Mouse (Mus musculus) kidney, postnatal 0 days (tissue): ENCODE measurements around the gene Blm. TPM values are rescaled to one million over a fixed set of nuclear protein-coding genes. Genes with fewer than 3 reads are reported as not detected.

ENCODE experiments used
- ATAC-seq: fragments of 200-750 bp; cut with Nextera tagmentation; replicated peaks from 2 replicates; pipeline ENCODE4 v1.8.0; 2017; ENCODE audit warnings: low read depth, moderate number of reproducible peaks, moderate TSS enrichment, moderate library complexity; ENCODE audit not compliant: low FRiP score
- DNase-seq: peaks from one replicate; pipeline ENCODE4 v3.0.0-alpha.2; 2016; ENCODE audit warnings: low spot score
- H3K27ac ChIP-seq: fragments of 300-500 bp; sonication (generic); 2 replicates; pipeline ENCODE4 v1.5.1; 2014; ENCODE audit warnings: mild to moderate bottlenecking
- H3K27me3 ChIP-seq: fragments of 300-500 bp; sonication (generic); 2 replicates; pipeline ENCODE4 v1.6.1; 2014; ENCODE audit warnings: low read length, mixed read lengths; ENCODE audit not compliant: insufficient read depth
- H3K36me3 ChIP-seq: fragments of 300-500 bp; sonication (generic); 2 replicates; pipeline ENCODE4 v1.6.1; 2014; ENCODE audit warnings: low read length, mixed read lengths; ENCODE audit not compliant: insufficient read depth
- H3K4me1 ChIP-seq: fragments of 300-500 bp; sonication (generic); replicated peaks from 2 replicates; pipeline ENCODE4 v1.6.1; 2014; ENCODE audit warnings: antibody characterized with exemption, low read length, mixed read lengths; ENCODE audit not compliant: insufficient read depth
- H3K4me2 ChIP-seq: fragments of 300-500 bp; sonication (generic); 2 replicates; pipeline ENCODE4 v1.6.1; 2014; ENCODE audit warnings: mild to moderate bottlenecking, low read length, moderate library complexity, mixed read lengths
- H3K4me3 ChIP-seq: fragments of 300-500 bp; sonication (generic); replicated peaks from 2 replicates; pipeline ENCODE4 v1.5.1; 2014; ENCODE audit warnings: low read depth, low read length
- H3K9ac ChIP-seq: fragments of 300-500 bp; sonication (generic); 2 replicates; pipeline ENCODE4 v1.6.1; 2014; ENCODE audit warnings: low read depth, low read length
- H3K9me3 ChIP-seq: fragments of 300-500 bp; sonication (generic); replicated peaks from 2 replicates; pipeline ENCODE4 v1.6.1; 2016; ENCODE audit warnings: low read length, inconsistent platforms, mixed read lengths
- CTCF ChIP-seq: IDR thresholded peaks from 2 replicates; pipeline ENCODE4 v1.5.1; 2016; ENCODE audit warnings: antibody characterized with exemption, low read depth, mild to moderate bottlenecking, moderate library complexity
- WGBS: fragments of 180-500 bp; shearing (Covaris S2); extraction: QIAGEN DNeasy Blood & Tissue Kit; methylation state at CpG from one replicate; pipeline ENCODE4 v1.1.7; 2014; 5-methylcytosine and 5-hydroxymethylcytosine counted together
- polyA plus RNA-seq: library from polyadenylated mRNA; unstranded; fragments of >200 nt; fragmentation: Nextera tagmentation; extraction: Ambion mirVana; gene quantifications from 2 replicates; pipeline ENCODE4 v1.2.1, GENCODE M21; 2015

Blm gene
- polyA plus RNA-seq, 1 experiment from 2014 or later: 6.7 TPM

DNA sequence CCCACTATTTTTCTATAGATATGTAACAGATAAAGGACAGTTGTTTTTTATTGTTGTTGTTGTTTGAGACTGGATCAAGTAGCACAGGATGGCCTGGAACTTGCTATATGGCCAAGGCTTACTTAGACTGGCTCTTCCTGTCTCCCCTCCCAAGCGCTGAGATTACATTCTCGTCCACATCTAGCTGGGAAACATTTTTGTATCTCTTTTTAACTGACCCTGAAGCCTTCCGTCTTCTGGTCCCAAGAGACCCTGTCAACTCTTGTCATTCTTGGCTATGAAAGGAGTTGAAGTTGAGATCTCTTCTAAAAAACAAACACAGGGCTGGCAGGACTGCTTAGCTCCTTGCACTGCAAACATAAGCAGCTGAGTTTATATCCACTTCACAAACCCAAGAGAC is 28.9 kb downstream of the Blm start:
- no peak for TF ChIP-seq CTCF
- no peak overlapping the region for H3K4me3 ChIP-seq
- H3K4me1 ChIP-seq: no peaks in the 10 kb centered on the region
- no peak overlapping the region for H3K9ac ChIP-seq
- ATAC-seq: no peak
- WGBS: 81% methylated on average over 3 of the region's 3 CpGs
- DNase-seq: no peak
- H3K4me2 ChIP-seq: no peak overlapping the region
- no peaks in the 10 kb centered on the region for H3K9me3 ChIP-seq
- H3K27me3 ChIP-seq: no peaks in the 10 kb centered on the region
- H3K27ac ChIP-seq: no peak overlapping the region
- peaks cover 7% of the 10 kb centered on the region; the same call in 1 of the 2 replicates for H3K36me3 ChIP-seq

DNA sequence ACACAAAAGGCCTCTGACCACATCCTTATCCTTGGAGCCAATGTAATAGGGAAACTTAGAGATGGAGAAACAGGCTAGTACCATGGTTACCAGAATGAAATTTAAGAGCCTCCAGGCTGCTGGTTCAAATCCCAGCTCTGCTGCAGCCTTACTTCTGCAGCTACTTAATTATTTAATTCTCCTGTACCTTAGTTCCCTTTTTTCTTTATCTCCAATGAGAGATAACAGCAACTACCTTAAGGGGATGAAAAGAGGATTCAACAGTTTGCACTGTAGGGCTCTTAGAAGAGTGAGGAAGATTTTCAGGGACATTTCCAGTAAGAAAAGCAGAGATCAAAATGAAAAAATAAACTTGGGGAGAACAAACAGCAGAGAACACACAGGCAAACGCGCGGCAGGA is 30.0 kb downstream of the Blm start:
- no peak overlapping the region for H3K4me2 ChIP-seq
- 87% methylated on average over 3 of the region's 3 CpGs for WGBS

GRCm38 (mm10) chr7:80501006-80501405 is 33.9 kb downstream of the Blm start:
- no peak overlapping the region for H3K9ac ChIP-seq
- H3K9me3 ChIP-seq: no peaks in the 10 kb centered on the region
- no peak overlapping the region for H3K4me3 ChIP-seq
- no peak for ATAC-seq
- DNase-seq: no peak
- no peak overlapping the region for H3K27ac ChIP-seq
- H3K36me3 ChIP-seq: peaks cover 7% of the 10 kb centered on the region; the same call in 1 of the 2 replicates
- 89% methylated on average over 7 of the region's 7 CpGs for WGBS
- H3K27me3 ChIP-seq: no peaks in the 10 kb centered on the region
- H3K4me2 ChIP-seq: no peak overlapping the region
- no peaks in the 10 kb centered on the region for H3K4me1 ChIP-seq
- no peak for TF ChIP-seq CTCF

More for the DNA sequence above, 30.0 kb downstream of the Blm start:
- Histone ChIP-seq H3K4me1 (no peaks in the 10 kb centered on the region), H3K4me3 (no peak overlapping the region), H3K9me3 (no peaks in the 10 kb centered on the region), H3K36me3 (peaks cover 7% of the 10 kb centered on the region; the same call in 1 of the 2 replicates), H3K27ac (no peak overlapping the region), H3K9ac (no peak overlapping the region), H3K27me3 (no peaks in the 10 kb centered on the region)
- no peak for TF ChIP-seq CTCF
- no peak for DNase-seq
- ATAC-seq: no peak

DNA sequence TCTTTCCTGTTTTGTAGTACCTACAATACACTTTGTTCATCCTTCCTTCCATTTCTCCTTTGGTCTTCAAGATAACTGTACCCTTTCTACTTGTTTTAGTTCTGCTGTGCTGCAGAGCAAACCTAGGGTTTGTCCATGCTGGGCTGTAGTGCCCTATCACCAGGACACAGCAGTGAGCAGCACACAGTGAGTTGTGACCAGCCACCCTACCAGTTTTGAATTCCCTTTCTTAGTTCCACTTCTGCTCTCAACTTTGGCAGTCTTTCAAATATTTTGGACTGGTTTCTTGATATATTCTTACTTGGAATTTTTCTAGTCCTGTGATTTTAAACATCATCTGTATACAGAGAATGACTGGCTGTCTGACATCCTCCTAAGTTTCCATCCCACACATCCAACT is 34.8 kb downstream of the Blm start:
- Histone ChIP-seq H3K4me1 (no peaks in the 10 kb centered on the region), H3K9me3 (no peaks in the 10 kb centered on the region), H3K4me3 (no peak overlapping the region), H3K36me3 (peaks cover 10% of the 10 kb centered on the region; the same call in 1 of the 2 replicates), H3K27ac (no peak overlapping the region), H3K4me2 (no peak overlapping the region), H3K27me3 (no peaks in the 10 kb centered on the region), H3K9ac (no peak overlapping the region)
- no peak for DNase-seq
- no peak for TF ChIP-seq CTCF
- ATAC-seq: no peak

DNA sequence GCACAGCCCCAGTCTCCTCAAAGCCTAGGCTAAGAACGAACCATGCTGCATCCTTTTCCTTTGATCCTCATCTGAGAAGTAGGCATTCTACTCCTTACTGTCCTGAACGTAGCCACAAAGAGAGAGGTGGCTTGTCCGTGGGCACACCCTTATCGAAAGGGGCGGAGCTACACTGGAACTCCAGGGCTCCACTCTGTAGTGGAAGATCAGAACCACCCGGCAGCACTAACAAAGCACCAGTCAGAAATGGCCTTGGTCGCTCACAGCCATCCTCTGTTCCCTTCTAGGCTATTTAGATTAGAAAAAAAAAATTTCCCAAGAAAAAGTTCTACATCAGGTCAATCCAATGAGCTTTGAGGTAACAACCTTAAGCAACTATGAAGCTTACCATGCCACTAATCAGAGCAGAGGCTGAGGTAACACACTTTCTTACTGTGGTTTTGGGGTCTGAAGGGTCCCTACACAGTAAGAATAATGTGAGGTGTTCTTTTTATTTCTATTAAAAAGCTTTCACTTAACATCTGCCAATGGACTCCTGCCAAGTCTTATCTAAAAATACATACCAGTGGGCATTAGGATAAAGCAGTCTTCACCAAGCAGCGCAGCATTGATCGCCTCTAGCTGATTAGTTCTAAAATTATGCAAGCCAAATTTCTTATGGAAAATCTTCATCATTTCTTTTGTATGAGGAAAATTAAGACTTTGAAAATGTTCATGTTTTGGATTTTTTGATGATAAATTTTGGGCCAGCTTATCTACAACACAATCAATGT is 35.5 kb downstream of the Blm start:
- 88% methylated on average over 9 of the region's 9 CpGs for WGBS
- H3K4me3 ChIP-seq: no peak overlapping the region
- no peak for DNase-seq
- no peaks in the 10 kb centered on the region for H3K9me3 ChIP-seq
- no peak for TF ChIP-seq CTCF
- no peaks in the 10 kb centered on the region for H3K27me3 ChIP-seq
- H3K36me3 ChIP-seq: peaks cover 10% of the 10 kb centered on the region; the same call in 1 of the 2 replicates
- no peak overlapping the region for H3K9ac ChIP-seq
- no peak for ATAC-seq
- H3K27ac ChIP-seq: no peak overlapping the region
- H3K4me2 ChIP-seq: no peak overlapping the region
- no peaks in the 10 kb centered on the region for H3K4me1 ChIP-seq

GRCm38 (mm10) chr7:80496656-80497055 is 38.3 kb downstream of the Blm start:
- Histone ChIP-seq H3K4me2 (no peak overlapping the region), H3K36me3 (peaks cover 12% of the 10 kb centered on the region; the same call in 1 of the 2 replicates), H3K27ac (no peak overlapping the region), H3K4me3 (no peak overlapping the region), H3K9me3 (no peaks in the 10 kb centered on the region), H3K9ac (no peak overlapping the region), H3K4me1 (no peaks in the 10 kb centered on the region), H3K27me3 (no peaks in the 10 kb centered on the region)
- TF ChIP-seq CTCF: no peak
- DNase-seq (no peak), ATAC-seq (no peak)
- 79% methylated on average over 3 of the region's 3 CpGs for WGBS
